Mouse (Mus musculus) cerebral cortex, adult 2 months (tissue): ENCODE results near the gene Slc1a5.

ENCODE experiments used
- WGBS: fragments of 180-500 bp; shearing (Covaris S2); methylation state at CpG from one replicate; pipeline ENCODE4 v1.1.7; 2018; 5-methylcytosine and 5-hydroxymethylcytosine counted together

Gene Slc1a5

DNA sequence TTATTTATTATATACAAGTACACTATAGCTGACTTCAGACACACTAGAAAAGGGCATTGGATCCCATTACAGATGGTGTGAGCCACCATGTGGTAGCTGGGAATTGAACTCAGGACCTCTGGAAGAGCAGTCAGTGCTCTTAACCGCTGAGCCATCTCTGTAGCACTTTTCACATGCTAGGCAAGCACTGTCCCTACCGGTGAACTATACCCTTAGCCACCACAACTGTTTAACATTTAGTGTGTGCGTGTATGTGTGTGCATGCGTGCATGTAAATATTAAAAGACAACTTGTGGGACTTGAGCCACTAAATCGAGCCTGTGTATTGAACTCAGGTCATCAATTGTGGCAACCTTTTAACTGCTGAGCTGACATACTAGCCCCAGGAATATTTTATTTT, 65.6 kb downstream of the Slc1a5 start:
- WGBS = 98% methylated on average over 5 of the region's 5 CpGs

- 90% methylated on average over 19 of the region's 19 CpGs for whole genome bisulfite sequencing
Observed at GRCm38 (mm10) chr7:16847507-16847906, 66.4 kb downstream of the Slc1a5 start.
